Mouse (Mus musculus) left cerebral cortex, postnatal 14 days (tissue): ENCODE measurements at regions not wholly inside any gene's neighbourhood (a gene's known extent, or its start where the extent isn't known, plus 50 kb on each side); places are given as distances from the start of the nearest gene placed in this dataset.

Experiments used
- DNase-seq, 2 experiments: peaks; one replicate each; pipeline ENCODE4 v3.0.0; 2021 to 2022; ENCODE audit warnings: low spot score in 2 of 2, mixed read lengths in 1 of 2
- intact Hi-C: fragments of 180-260 bp; cut with DNase I; formaldehyde crosslinking; loops from one replicate; pipeline ENCODE4 v1.15.1; 2025

- intact Hi-C loops = no loop called here
- DNase-seq = peak; percentile 54 to 77
These were observed 941.9 kb downstream of the Efnb2 start for GRCm38 (mm10) chr8:7718898-7719696.

- intact Hi-C loops = no loop called here
- no peak for DNase-seq
These were observed 950.3 kb downstream of the Efnb2 start for GRCm38 (mm10) chr8:7710764-7711163.

- intact Hi-C loops = no loop called here
- no peak for DNase-seq
These were observed 951.6 kb downstream of the Efnb2 start for GRCm38 (mm10) chr8:7709406-7709805.

GRCm38 (mm10) chr8:7691355-7691996, 969.6 kb downstream of the Efnb2 start:
- intact Hi-C loops = no loop called here
- DNase-seq = no peak

- intact Hi-C loops = no loop called here
- no peak for DNase-seq
These were observed 1007.2 kb downstream of the Efnb2 start for GRCm38 (mm10) chr8:7653804-7654203.
